Mouse (Mus musculus): ENCODE data around the gene Zfp385b. TPM values are rescaled to one million over a fixed set of nuclear protein-coding genes. Genes with fewer than 3 reads are reported as not detected.

Gene Zfp385b
- 24.1 and 37.5 TPM in 2 replicates for polyA plus RNA-seq (2021; fragmentation: Nextera tagmentation)
- long read RNA-seq, experiment 1, transcript Zfp385b-211 (8 exons, 2,668 nt), result major isoform, 14 of 41 reads
- long read RNA-seq, experiment 1, partial matches to known transcripts, result 8 of 41 reads
- long read RNA-seq, experiment 1, other reads (novel, unspliced or antisense), result 16 of 41 reads
- long read RNA-seq, experiment 2, partial matches to known transcripts, result 1 of 42 reads
- long read RNA-seq, experiment 2, other reads (novel, unspliced or antisense), result 39 of 42 reads

GRCm38 (mm10) chr2:77819539-77819938 lies at the start of gene Zfp385b:
TSS of gene Zfp385b (minus strand) at chr2:77819639.

Other genes starting within 250 kb of the Zfp385b start
- gene Cwc22, start 126.7 kb upstream of the Zfp385b start, polyA plus RNA-seq (2021; fragmentation: Nextera tagmentation), result 9.5 and 10.3 TPM in 2 replicates

Data from left cerebral cortex, adult 6 months (tissue).